Mouse (Mus musculus) hindbrain, embryonic 14.5 days (tissue): ENCODE results near the gene Tanc1. TPM values are rescaled to one million over a fixed set of nuclear protein-coding genes. Genes with fewer than 3 reads are reported as not detected.
A peak's percentile ranks its signal among the peaks of the same experiment; 100 is the strongest.

Source experiments
- ATAC-seq: fragments of 200-750 bp; cut with Nextera tagmentation; 2 replicates; pipeline ENCODE4 v1.8.0; 2017; ENCODE audit warnings: moderate number of reproducible peaks, mild to moderate bottlenecking, moderate TSS enrichment, moderate library complexity; ENCODE audit not compliant: low FRiP score
- DNase-seq: peaks from one replicate; pipeline ENCODE4 v3.0.0-alpha.2; 2015; ENCODE audit warnings: low spot score
- H3K27ac ChIP-seq: fragments of 300-500 bp; sonication (generic); 2 replicates; pipeline ENCODE4 v1.5.1; 2014; ENCODE audit warnings: mild to moderate bottlenecking, moderate library complexity
- H3K27me3 ChIP-seq: fragments of 300-500 bp; sonication (generic); 2 replicates; pipeline ENCODE4 v1.6.1; 2014; ENCODE audit warnings: mild to moderate bottlenecking, low read length, mixed read lengths; ENCODE audit not compliant: control insufficient read depth, insufficient read depth
- H3K36me3 ChIP-seq: fragments of 300-500 bp; sonication (generic); replicated peaks from 2 replicates; pipeline ENCODE4 v1.6.1; 2014; ENCODE audit not compliant: control insufficient read depth, insufficient read depth
- H3K4me1 ChIP-seq: fragments of 300-500 bp; sonication (generic); replicated peaks from 2 replicates; pipeline ENCODE4 v1.6.1; 2014; ENCODE audit warnings: antibody characterized with exemption, low read length, mixed read lengths; ENCODE audit not compliant: control insufficient read depth, insufficient read depth
- H3K4me2 ChIP-seq: fragments of 300-500 bp; sonication (generic); replicated peaks from 2 replicates; pipeline ENCODE4 v1.6.1; 2014; ENCODE audit warnings: mild to moderate bottlenecking, moderate library complexity
- H3K4me3 ChIP-seq: fragments of 300-500 bp; sonication (generic); replicated peaks from 2 replicates; pipeline ENCODE4 v1.5.1; 2014; ENCODE audit warnings: mild to moderate bottlenecking, low read length
- H3K9ac ChIP-seq: fragments of 300-500 bp; sonication (generic); 2 replicates; pipeline ENCODE4 v1.6.1; 2014
- H3K9me3 ChIP-seq: fragments of 300-500 bp; sonication (generic); 2 replicates; pipeline ENCODE4 v1.6.1; 2016; ENCODE audit warnings: low read length; ENCODE audit not compliant: control insufficient read depth
- WGBS: fragments of 180-500 bp; shearing (Covaris S2); extraction: QIAGEN DNeasy Blood & Tissue Kit; methylation state at CpG from one replicate; pipeline ENCODE4 v1.1.7; 2014; 5-methylcytosine and 5-hydroxymethylcytosine counted together
- polyA plus RNA-seq: library from polyadenylated mRNA; unstranded; fragments of >200 nt; fragmentation: Nextera tagmentation; extraction: Ambion mirVana; gene quantifications from 2 replicates; pipeline ENCODE4 v1.2.1, GENCODE M21; 2014

The Tanc1 gene
- polyA plus RNA-seq, 1 experiment from 2014 or later = 7.9 TPM

- ATAC-seq (no peak), DNase-seq (no peak)
- no peaks in the 10 kb centered on the region for H3K36me3 ChIP-seq
- no peaks in the 10 kb centered on the region for H3K27me3 ChIP-seq
- no peaks in the 10 kb centered on the region for H3K9me3 ChIP-seq
- H3K27ac ChIP-seq = no peak overlapping the region
- no peak overlapping the region for H3K4me2 ChIP-seq
- H3K4me1 ChIP-seq = no peaks in the 10 kb centered on the region
- H3K9ac ChIP-seq = no peak overlapping the region
- 85% methylated on average over 2 of the region's 2 CpGs for WGBS
- H3K4me3 ChIP-seq = no peak overlapping the region
Measured at GRCm38 (mm10) chr2:59625416-59625815, 13.6 kb downstream of the Tanc1 start.

DNA sequence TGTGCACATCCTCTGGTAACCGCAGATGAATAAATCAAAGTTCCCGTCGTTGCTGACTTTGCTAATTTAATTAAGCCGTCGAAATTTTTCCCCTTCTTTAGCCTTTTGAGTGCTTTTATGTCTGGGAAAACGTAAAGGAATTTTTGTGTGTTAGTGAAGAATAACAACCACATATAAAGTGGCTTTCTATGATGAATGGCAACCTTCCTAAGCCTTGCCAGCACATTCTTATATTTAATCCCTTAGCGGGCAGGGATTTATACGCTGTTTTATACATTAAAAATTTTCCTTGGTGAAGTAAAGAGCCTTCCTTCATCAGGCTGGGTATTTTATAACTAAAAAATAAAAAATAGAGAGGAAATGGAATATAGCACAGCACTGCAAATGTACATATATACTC is 14.1 kb downstream of the Tanc1 start:
- 77% methylated on average over 8 of the region's 8 CpGs for WGBS
- H3K27ac ChIP-seq = no peak overlapping the region
- H3K36me3 ChIP-seq = no peaks in the 10 kb centered on the region
- H3K4me1 ChIP-seq = no peaks in the 10 kb centered on the region
- H3K4me3 ChIP-seq = no peak overlapping the region
- DNase-seq (no peak), ATAC-seq (no peak)
- no peaks in the 10 kb centered on the region for H3K27me3 ChIP-seq
- no peak overlapping the region for H3K4me2 ChIP-seq
- H3K9me3 ChIP-seq = no peaks in the 10 kb centered on the region
- H3K9ac ChIP-seq = no peak overlapping the region

GRCm38 (mm10) chr2:59626422-59626821 is 14.6 kb downstream of the Tanc1 start:
- H3K4me2 ChIP-seq = no peak overlapping the region
- H3K27ac ChIP-seq = no peak overlapping the region
- no peak overlapping the region for H3K9ac ChIP-seq
- no peak overlapping the region for H3K4me3 ChIP-seq
- H3K9me3 ChIP-seq = no peaks in the 10 kb centered on the region
- no peak for ATAC-seq
- 71% methylated on average over 3 of the region's 3 CpGs for WGBS
- no peak for DNase-seq
- H3K36me3 ChIP-seq = no peaks in the 10 kb centered on the region
- no peaks in the 10 kb centered on the region for H3K27me3 ChIP-seq
- H3K4me1 ChIP-seq = no peaks in the 10 kb centered on the region

- Histone ChIP-seq H3K36me3 (no peaks in the 10 kb centered on the region), H3K4me3 (no peak overlapping the region), H3K4me1 (no peaks in the 10 kb centered on the region), H3K27me3 (no peaks in the 10 kb centered on the region), H3K27ac (no peak overlapping the region), H3K9ac (no peak overlapping the region), H3K9me3 (no peaks in the 10 kb centered on the region), H3K4me2 (no peak overlapping the region)
- no peak for ATAC-seq
- 26% methylated on average over 1 of the region's 1 CpGs for WGBS
- DNase-seq = no peak
Measured at GRCm38 (mm10) chr2:59627502-59627901, 15.7 kb downstream of the Tanc1 start.

DNA sequence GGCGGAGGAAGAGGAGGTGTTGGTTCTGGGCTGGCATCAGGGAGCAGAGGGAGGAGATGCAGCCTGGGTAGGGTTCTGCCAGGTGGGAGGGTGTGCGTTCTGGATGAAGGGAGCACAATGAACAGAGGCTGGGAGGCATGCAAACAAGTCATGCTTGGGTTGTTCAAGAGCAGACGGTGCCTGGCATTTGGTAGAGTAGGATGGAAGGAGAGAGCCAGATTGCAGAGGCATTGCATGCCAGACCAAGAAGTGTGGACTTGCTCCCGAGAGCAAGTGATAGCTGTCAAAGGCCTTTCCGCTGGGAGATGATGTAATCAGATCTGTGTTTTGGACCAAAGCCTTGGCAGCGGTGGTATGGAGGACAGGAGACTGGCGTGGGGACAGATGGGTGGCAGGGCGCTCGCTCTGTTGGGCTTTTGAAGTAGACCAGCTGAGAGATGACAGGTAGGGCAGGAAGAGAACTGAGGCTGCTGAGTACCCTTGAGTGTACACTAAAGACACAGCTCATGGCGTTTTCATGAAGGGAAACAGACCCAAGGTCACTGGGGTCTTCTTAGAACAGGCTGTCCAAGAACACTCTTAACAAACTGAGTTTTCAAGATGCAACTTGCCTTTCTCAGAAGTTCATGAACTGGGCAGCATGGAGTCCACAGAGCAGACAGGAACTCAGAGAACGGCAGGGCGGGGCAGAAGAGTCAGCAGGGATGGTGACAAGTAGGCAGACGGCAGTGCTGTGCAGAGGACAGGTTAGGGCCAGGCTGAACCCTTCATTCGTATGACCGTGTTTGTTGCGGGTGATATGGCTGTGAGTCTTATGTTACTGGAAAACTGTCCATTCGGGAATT is 16.4 kb downstream of the Tanc1 start:
- H3K4me3 ChIP-seq = no peak overlapping the region
- WGBS = 81% methylated on average over 17 of the region's 17 CpGs
- peak; percentile 27; the same call in 1 of the 2 replicates for ATAC-seq
- H3K27ac ChIP-seq = no peak overlapping the region
- no peak overlapping the region for H3K9ac ChIP-seq
- no peaks in the 10 kb centered on the region for H3K36me3 ChIP-seq
- no peak overlapping the region for H3K4me2 ChIP-seq
- H3K4me1 ChIP-seq = no peaks in the 10 kb centered on the region
- DNase-seq = no peak
- no peaks in the 10 kb centered on the region for H3K9me3 ChIP-seq
- H3K27me3 ChIP-seq = no peaks in the 10 kb centered on the region

GRCm38 (mm10) chr2:59629829-59630228 is 18.0 kb downstream of the Tanc1 start:
- WGBS = 87% methylated on average over 4 of the region's 4 CpGs
- Histone ChIP-seq H3K27ac (no peak overlapping the region), H3K36me3 (no peaks in the 10 kb centered on the region), H3K4me1 (no peaks in the 10 kb centered on the region), H3K4me2 (no peak overlapping the region), H3K4me3 (no peak overlapping the region), H3K27me3 (no peaks in the 10 kb centered on the region), H3K9ac (no peak overlapping the region), H3K9me3 (0 out of 2 replicates have a peak, but pooled peaks cover 3% of the 10 kb centered on the region)
- ATAC-seq = no peak
- DNase-seq = no peak

DNA sequence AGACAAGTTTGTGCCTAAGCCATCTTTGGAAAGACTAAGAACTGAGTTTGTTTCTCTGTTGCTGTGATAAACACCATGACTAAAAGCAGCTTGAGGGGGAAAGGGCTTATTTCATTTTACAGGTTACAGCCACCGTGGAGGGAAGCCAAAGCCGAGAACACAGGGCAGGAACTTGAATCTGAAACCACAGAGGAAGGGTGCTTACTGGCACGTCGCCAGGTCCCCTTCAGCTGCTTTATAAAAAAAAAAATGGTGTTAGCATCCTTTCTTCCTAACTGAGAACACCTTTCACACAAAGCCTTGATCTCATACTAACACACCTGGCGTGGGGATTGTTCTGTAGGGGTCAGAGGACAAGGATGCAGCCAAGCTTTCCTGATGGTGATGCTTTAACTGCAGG is 19.6 kb downstream of the Tanc1 start:
- no peak overlapping the region for H3K4me2 ChIP-seq
- no peak overlapping the region for H3K4me3 ChIP-seq
- no peak for DNase-seq
- peaks cover 10% of the 10 kb centered on the region; the same call in 1 of the 2 replicates for H3K9me3 ChIP-seq
- no peak for ATAC-seq
- H3K27ac ChIP-seq = no peak overlapping the region
- H3K9ac ChIP-seq = no peak overlapping the region
- 88% methylated on average over 5 of the region's 5 CpGs for WGBS
- H3K36me3 ChIP-seq = no peaks in the 10 kb centered on the region
- no peaks in the 10 kb centered on the region for H3K27me3 ChIP-seq
- H3K4me1 ChIP-seq = no peaks in the 10 kb centered on the region

DNA sequence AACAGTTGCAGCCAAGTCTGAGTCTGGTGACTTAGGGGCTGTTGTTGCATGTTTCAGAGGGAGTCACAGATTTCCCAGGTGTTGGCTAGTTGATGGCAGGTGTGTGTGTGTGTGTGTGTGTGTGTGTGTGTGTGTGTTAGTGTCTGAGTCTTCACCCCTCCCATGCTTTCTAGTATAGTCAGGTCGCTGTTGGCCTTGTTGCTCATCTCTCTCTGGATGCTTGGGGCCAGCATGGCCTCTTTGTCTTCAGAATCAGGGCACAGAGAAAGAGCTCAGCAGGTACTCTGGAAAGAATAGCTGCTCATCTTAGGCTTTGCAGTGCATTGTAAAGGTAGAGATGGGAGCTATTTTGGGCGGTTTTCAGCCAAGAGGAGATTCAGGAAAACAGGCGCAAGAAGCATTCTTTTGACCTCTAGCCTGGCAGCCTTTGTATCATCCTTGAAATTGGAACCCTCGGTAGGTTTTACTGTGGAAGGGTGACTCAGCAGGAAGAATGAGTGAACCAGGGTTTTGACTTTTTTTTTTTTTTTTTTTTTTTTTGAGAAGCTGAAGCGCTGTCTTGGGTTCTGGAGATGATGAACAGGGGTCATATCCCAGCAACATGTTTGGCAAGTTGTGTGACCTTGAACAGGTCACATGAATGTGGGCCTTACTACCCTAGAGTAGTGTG is 22.1 kb downstream of the Tanc1 start:
- no peaks in the 10 kb centered on the region for H3K4me1 ChIP-seq
- WGBS = 48% methylated on average over 5 of the region's 5 CpGs
- no peak for DNase-seq

GRCm38 (mm10) chr2:59637040-59637785 is 25.4 kb downstream of the Tanc1 start:
- ATAC-seq (no peak), DNase-seq (no peak)
- H3K36me3 ChIP-seq = no peaks in the 10 kb centered on the region
- peaks cover 10% of the 10 kb centered on the region; the same call in 1 of the 2 replicates for H3K9me3 ChIP-seq
- 93% methylated on average over 18 of the region's 18 CpGs for WGBS
- no peak overlapping the region for H3K9ac ChIP-seq
- H3K4me3 ChIP-seq = no peak overlapping the region
- no peak overlapping the region for H3K4me2 ChIP-seq
- H3K4me1 ChIP-seq = no peaks in the 10 kb centered on the region
- H3K27me3 ChIP-seq = no peaks in the 10 kb centered on the region
- no peak overlapping the region for H3K27ac ChIP-seq

More for the DNA sequence above, 22.1 kb downstream of the Tanc1 start:
- no peak for ATAC-seq
- no peak overlapping the region for H3K4me3 ChIP-seq
- no peaks in the 10 kb centered on the region for H3K36me3 ChIP-seq
- no peak overlapping the region for H3K27ac ChIP-seq
- no peak overlapping the region for H3K4me2 ChIP-seq
- no peak overlapping the region for H3K9ac ChIP-seq
- peaks cover 10% of the 10 kb centered on the region; the same call in 1 of the 2 replicates for H3K9me3 ChIP-seq
- H3K27me3 ChIP-seq = no peaks in the 10 kb centered on the region
